ENCODE assay signal across 7 mouse cellular contexts in genomic region chr15:81802001-81802890, GRCm38 (mm10). TPM values are rescaled to one million over a fixed set of nuclear protein-coding genes. Genes with fewer than 3 reads are reported as not detected.
DNase-seq lines count a peak whose midpoint lies in the region; ATAC-seq lines count a peak whose summit lies in the region.

Gene Tef (plus strand): TSS chr15:81802421.

- 27% methylated on average over 19 of the region's 19 CpGs for WGBS in embryonic facial prominence, embryonic 12.5 days
- 27% methylated on average over 19 of the region's 19 CpGs for WGBS in limb, embryonic 11.5 days
- 27% methylated on average over 19 of the region's 19 CpGs for WGBS in midbrain, embryonic 14.5 days

- H3K4me1 ChIP-seq in embryonic facial prominence, embryonic 12.5 days: peaks cover 33% of the 10 kb centered on the region
- peaks cover 8% of the 10 kb centered on the region for H3K4me1 ChIP-seq in limb, embryonic 11.5 days (ENCODE audit: control insufficient read depth, insufficient read depth, low read length)
- peaks cover 15% of the 10 kb centered on the region for H3K4me1 ChIP-seq in midbrain, embryonic 14.5 days (ENCODE audit: control insufficient read depth, insufficient read depth, low read length)

- peak within 1 kb of the TSS; percentile 50 for H3K4me2 ChIP-seq in embryonic facial prominence, embryonic 12.5 days (replicated peaks)
- H3K4me2 ChIP-seq in limb, embryonic 11.5 days (ENCODE audit: low read depth, severe bottlenecking): peak within 1 kb of the TSS; percentile 41
- peak within 1 kb of the TSS; percentile 50 for H3K4me2 ChIP-seq in midbrain, embryonic 14.5 days (ENCODE audit: low read length)

- H3K9ac ChIP-seq in embryonic facial prominence, embryonic 12.5 days: peak within 1 kb of the TSS; percentile 2
- peak within 1 kb of the TSS; percentile 27 for H3K9ac ChIP-seq in limb, embryonic 11.5 days (ENCODE audit: low read length)
- no peak within 1 kb of the TSS; the same call in 1 of the 2 replicates for H3K9ac ChIP-seq in midbrain, embryonic 14.5 days (replicated peaks; ENCODE audit: low read length)

- peak; percentile 97 for ATAC-seq in embryonic facial prominence, embryonic 12.5 days (ENCODE audit: insufficient number of reproducible peaks, insufficient read depth, low FRiP score, low TSS enrichment)
- ATAC-seq in limb, embryonic 11.5 days (ENCODE audit: insufficient number of reproducible peaks, low FRiP score, low TSS enrichment, low read depth): peak; percentile 96
- peak; percentile 95 for ATAC-seq in midbrain, embryonic 14.5 days (ENCODE audit: low FRiP score, low TSS enrichment)

- no peaks in the 10 kb centered on the region for H3K9me3 ChIP-seq in embryonic facial prominence, embryonic 12.5 days
- H3K9me3 ChIP-seq in limb, embryonic 11.5 days (ENCODE audit: control insufficient read depth, low read length): no peaks in the 10 kb centered on the region; the same call in 1 of the 2 replicates
- no peaks in the 10 kb centered on the region for H3K9me3 ChIP-seq in midbrain, embryonic 14.5 days (ENCODE audit: control insufficient read depth, low read length)

- peak within 1 kb of the TSS; percentile 58 for H3K27ac ChIP-seq in embryonic facial prominence, embryonic 12.5 days
- no peak within 1 kb of the TSS; the same call in 1 of the 2 replicates for H3K27ac ChIP-seq in limb, embryonic 11.5 days (replicated peaks; ENCODE audit: low read depth, low read length)
- peak within 1 kb of the TSS; percentile 66 for H3K27ac ChIP-seq in midbrain, embryonic 14.5 days (replicated peaks; ENCODE audit: low read depth, low read length)

- H3K4me3 ChIP-seq in embryonic facial prominence, embryonic 12.5 days: peak within 1 kb of the TSS; percentile 19
- peak within 1 kb of the TSS; percentile 17 for H3K4me3 ChIP-seq in limb, embryonic 11.5 days (ENCODE audit: low read depth, low read length)
- peak within 1 kb of the TSS; percentile 17 for H3K4me3 ChIP-seq in midbrain, embryonic 14.5 days (replicated peaks; ENCODE audit: low read depth, low read length)

- no peaks in the 10 kb centered on the region; the same call in 1 of the 2 replicates for H3K27me3 ChIP-seq in embryonic facial prominence, embryonic 12.5 days
- H3K27me3 ChIP-seq in limb, embryonic 11.5 days (ENCODE audit: control insufficient read depth, insufficient read depth, low read length): no peaks in the 10 kb centered on the region
- no peaks in the 10 kb centered on the region for H3K27me3 ChIP-seq in midbrain, embryonic 14.5 days (ENCODE audit: control insufficient read depth, insufficient read depth, low read length)

- peak; percentile 100 for DNase-seq in adrenal gland, postnatal 25 days
- peak; percentile 100 for DNase-seq in heart, adult 11 months
- peak; percentile 99 for DNase-seq in kidney, adult 18-20 months
- DNase-seq in limb, embryonic 11.5 days (ENCODE audit: low spot score): peak; percentile 86
- peak; percentile 95 for DNase-seq in midbrain, embryonic 14.5 days
- DNase-seq in spleen, adult 18-20 months: peak; percentile 81 to 82

- H3K36me3 ChIP-seq in embryonic facial prominence, embryonic 12.5 days: 0 out of 2 replicates have a peak, but pooled peaks cover 5% of the 10 kb centered on the region
- no peaks in the 10 kb centered on the region for H3K36me3 ChIP-seq in limb, embryonic 11.5 days (ENCODE audit: control insufficient read depth, insufficient read depth, low read length)
- 0 out of 2 replicates have a peak, but pooled peaks cover 3% of the 10 kb centered on the region for H3K36me3 ChIP-seq in midbrain, embryonic 14.5 days (ENCODE audit: control insufficient read depth, insufficient read depth, low read length)

RNA-seq across cellular contexts. Expression of gene Tef, which starts in this region (rescaled TPM):
- total RNA-seq in adrenal gland, postnatal 25 days (2021): 111 and 146 TPM in 2 replicates
- polyA plus RNA-seq in embryonic facial prominence, embryonic 12.5 days (2016; fragmentation: Nextera tagmentation; extraction: Ambion mirVana): 29.7 and 30.9 TPM in 2 replicates
- 13.7 and 14.6 TPM in 2 replicates for polyA plus RNA-seq in limb, embryonic 11.5 days (2014; fragmentation: Nextera tagmentation; extraction: Ambion mirVana)
- 12.9 and 19.6 TPM in 2 replicates for polyA plus RNA-seq in midbrain, embryonic 14.5 days (2014; fragmentation: Nextera tagmentation; extraction: Ambion mirVana)
